Mouse (Mus musculus) ZHBTc4 (cell line): Measurements from ENCODE around the gene Gm3625.

ENCODE experiments used
- DNase-seq: peaks from one replicate; pipeline ENCODE4 v3.0.0-alpha.2; 2011; ENCODE audit warnings: low read depth, low spot score

Gm3625 gene

DNA sequence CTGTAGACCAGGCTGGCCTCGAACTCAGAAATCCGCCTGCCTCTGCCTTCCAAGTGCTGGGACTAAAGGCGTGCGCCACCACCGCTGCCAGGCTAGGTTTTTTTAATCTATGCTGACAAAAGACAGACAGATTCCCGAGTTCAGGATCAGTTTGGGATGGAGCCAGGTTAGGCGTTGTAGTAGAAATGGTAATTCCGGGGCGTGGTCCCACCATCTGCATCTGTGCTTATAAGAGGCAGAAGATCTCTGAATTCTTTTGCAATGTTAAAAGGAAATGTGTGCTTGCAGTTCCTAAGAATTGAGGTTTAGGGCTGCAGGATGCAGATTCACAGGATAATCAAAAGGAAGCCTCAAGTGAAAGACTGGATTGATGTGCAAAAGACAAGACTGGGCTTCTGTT lies 35.8 kb downstream of the Gm3625 start:
- DNase-seq, result peak; percentile 97

DNA sequence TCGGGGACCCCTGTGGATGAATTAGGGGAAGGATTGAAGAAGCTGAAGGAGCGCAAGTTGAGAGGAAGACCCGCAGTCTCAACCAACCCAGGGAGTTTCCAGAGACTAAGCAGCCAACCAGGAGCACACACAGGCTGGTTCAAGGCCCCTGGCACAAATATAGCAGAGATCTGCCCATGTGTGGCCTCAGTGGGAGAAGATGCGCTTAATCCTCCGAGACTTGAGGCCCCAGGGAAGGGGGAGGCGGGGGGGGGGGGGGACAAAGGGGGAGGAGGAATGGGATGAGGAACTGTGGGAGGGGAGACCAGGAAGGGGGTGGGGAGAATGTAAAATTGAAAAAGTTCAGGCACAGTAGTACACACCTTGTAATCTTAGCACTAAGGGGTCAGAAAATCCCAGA lies 37.3 kb downstream of the Gm3625 start:
- peak; percentile 68 for DNase-seq

DNA sequence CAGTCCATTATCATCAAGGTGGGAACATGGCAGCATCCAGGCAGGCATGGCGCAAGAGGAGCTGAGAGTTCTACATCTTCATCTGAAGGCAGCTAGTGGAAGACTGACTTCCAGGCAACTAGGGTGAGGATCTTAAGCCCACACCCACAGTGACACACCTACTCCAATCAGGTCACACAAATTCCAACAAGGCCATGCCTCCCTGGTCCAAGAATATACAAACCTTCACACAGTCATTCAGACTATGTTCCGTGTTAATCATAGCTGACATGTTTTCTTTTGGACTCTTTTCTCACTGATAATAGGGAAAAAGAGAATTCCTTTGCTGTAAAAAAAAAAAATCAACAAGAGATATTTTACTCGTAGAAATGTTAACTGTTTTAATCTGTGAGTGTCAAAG lies 39.0 kb downstream of the Gm3625 start:
- peak; percentile 61 for DNase-seq

DNA sequence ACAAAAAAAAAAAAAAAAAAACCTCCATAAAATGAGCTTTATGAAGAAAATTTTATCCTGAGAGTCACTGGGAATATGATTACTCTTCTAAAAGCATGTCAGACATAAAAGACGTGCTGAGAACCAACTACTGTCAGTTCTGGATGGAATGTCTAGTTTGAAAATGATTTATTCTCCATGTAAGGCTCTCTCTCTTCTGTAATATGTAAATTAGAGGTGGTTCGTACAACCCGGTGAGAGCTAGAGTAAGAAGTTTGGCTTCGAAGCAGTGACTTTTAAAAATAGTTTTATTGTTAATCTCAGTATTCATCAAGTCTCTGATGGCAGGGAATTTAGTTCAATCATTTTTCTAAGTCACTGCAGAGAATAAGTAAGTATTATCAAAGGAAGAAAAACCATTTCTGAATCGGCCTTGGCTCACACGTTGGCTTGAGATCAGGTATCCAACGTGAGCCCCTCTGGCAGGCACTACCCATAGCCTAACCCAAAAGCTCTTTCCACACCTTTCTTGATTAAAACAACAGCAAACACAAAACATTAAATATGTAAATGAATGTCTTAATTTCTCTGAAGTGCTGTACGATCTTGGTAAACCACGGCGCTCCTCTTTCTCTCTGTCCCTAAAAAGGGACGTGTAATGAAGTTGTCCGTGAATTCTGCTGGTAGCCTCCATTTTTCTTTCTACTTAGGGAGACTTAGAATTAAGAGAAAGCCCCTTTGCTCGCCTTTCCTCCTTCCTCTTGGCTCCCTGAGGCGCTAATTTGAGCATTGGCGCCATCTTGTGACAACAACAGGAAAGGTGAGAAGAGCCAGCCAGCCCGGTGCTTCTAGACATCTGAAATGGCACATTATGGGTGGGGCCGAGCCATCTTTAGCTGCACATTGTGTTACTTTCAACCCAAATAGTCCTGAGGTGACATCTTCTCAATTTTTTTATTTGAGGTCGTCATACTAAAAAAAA lies 44.4 kb downstream of the Gm3625 start:
- peak; percentile 90 for DNase-seq

DNA sequence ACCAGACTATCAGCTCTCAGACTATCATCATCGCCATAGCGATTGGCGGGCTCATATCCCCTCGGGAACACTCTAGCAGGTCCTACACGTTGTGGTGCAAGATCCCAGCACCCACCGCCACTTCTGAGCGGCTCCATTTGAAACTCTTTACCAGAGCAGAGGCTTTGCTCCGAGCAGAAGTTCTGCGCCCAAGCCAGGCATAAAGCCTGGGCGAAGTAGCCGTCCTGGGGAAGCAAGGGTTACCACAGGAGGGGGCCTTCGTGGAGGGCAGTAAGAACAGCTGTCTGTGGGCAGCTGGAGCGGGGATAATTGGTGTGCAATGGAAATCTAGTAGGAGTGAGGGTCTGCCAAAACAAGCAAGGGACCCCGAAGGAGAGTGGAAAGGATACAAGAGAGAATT lies 45.2 kb downstream of the Gm3625 start:
- DNase-seq, result no peak

DNA sequence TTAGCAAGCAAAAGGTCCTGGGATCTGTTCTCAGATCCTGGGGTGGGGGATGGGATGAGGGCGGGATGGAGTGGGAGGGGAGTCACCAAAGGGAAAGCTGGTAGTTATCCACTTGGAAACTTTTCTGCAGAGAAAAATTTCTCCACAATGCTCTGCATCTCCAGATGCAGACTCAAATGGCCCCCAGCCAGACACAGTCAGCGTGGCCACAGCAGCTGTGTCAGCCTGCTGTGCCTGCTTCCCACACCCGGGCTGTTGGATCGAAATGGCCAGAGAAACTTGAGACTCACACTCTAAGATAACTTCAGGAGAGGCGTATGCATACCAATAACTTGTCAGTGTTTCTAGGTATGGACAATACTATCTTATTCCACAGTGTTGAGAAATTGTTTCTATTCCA lies 46.2 kb downstream of the Gm3625 start:
- DNase-seq, result no peak

DNA sequence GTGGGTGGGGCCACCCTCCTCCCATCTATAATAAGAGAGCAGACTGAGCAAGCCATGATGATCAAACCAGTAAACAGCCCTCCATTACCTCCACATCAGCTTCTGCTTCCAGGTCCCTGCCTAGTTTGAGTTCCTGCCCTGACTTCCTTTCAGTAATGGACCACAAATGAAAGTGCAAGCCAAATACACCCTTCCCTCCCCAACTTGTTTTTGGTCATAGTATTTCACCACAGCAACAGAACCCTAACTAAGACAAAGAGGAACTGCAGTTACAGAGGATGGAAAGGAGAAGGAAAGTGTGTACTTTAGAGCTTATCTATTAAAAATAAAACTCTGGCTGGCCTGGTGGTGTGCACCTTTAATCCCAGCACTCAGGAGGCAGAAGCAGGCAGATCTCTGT lies 47.3 kb downstream of the Gm3625 start:
- DNase-seq, result no peak

DNA sequence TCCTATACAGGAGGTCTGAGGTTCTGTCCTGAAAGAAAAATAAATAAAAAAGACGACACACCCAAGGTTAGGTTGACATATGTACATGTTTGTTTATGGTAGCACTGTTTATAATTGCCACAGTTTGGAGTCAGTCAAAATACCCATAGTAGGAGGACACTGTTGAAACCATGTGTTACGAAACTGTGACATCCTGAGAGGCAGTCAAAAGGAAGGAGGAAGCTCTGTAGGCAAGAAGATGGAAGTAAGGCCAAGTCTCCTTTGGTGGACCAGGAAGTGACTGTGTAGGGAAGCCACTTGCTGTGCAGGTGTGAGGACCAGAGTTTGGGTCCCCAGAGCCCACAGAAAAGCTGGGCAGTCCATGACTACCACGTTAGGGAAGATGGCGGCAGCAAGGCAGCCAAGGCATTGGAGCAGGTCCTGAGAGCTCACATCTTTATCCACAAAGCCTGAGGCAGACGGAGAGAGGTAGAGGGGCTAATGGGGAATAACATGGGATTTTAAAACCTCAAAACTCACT lies 48.3 kb downstream of the Gm3625 start:
- DNase-seq, result no peak
